Comparison of ENCODE assay signal across 11 mouse cellular contexts in the genomic region with DNA sequence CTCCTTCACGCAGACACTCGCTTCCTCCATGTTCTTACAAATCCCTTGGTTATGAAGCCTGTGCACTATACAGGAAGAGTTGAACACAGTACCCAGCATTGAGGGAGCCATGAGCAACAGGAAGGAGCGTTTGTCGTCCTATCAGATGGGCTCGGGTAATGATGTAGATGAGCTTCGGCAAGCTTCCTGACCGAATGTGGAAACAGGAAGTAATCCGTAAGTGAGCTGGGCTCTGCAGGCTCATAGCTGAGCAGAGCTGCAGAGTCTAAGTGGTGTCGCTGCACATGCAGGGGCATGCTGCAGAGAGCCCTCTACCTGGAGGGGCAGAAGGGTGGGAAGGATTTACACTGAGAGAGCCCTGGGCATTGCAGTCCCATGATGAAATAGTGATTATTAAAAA.
DNase-seq lines count a peak whose midpoint lies in the region; ATAC-seq and TF ChIP-seq lines count a peak whose summit lies in the region.
"Had no signal": no experiment of that assay in that cellular context is flagged by ENCODE, and none has a peak within 500 bp of the region (broad histone marks: within the 10 kb centered on the region; RNA-seq: fewer than 3 reads in every experiment).

No protein-coding gene starts in this region.

- H3K27me3 ChIP-seq in kidney, adult 2 months (replicated peaks; ENCODE audit: control insufficient read depth, insufficient read depth, low read length), result no peaks in the 10 kb centered on the region
- H3K27me3 ChIP-seq: neural tube, embryonic 15.5 days had no signal

- 65% methylated on average over 9 of the region's 9 CpGs for WGBS in kidney, adult 2 months

- H3K27ac ChIP-seq in kidney, adult 2 months (ENCODE audit: insufficient read depth, low read depth, low read length), result no peak overlapping the region
- H3K27ac ChIP-seq: kidney, postnatal 0 days; neural tube, embryonic 15.5 days had no signal

- ATAC-seq in hematopoietic stem cell, adult 5-6 weeks (replicated peaks in 1 of 2; ENCODE audit: insufficient read depth in 1 of 2, low FRiP score in 2 of 2, low TSS enrichment in 1 of 2, low read depth in 1 of 2, poor library complexity in 2 of 2, severe bottlenecking in 2 of 2), result peak; percentile 80 to 90
- peak; percentile 96 for ATAC-seq in megakaryocyte, adult 5-6 weeks (ENCODE audit: poor library complexity, severe bottlenecking)

- H3K4me1 ChIP-seq in kidney, adult 2 months (ENCODE audit: control insufficient read depth, insufficient read depth, low read length), result peaks cover 12% of the 10 kb centered on the region; the same call in 1 of the 2 replicates

- DNase-seq in heart, adult 11 months, result peak; percentile 95
- DNase-seq in heart, adult 8-10 months (ENCODE audit: low spot score), result no peak
- DNase-seq in B cell, adult 2 months, result peak; percentile 5 to 8
- DNase-seq in ovary, postnatal 36 days (ENCODE audit: low spot score), result no peak
- no peak for DNase-seq in kidney, adult 2 months
- no peak for DNase-seq in layer of hippocampus, adult 9-11 months
- DNase-seq: spleen, adult 18-20 months had no signal

- H3K36me3 ChIP-seq in kidney, adult 2 months (ENCODE audit: control insufficient read depth, insufficient read depth, low read length), result no peaks in the 10 kb centered on the region
- H3K36me3 ChIP-seq: neural tube, embryonic 15.5 days had no signal

- no peak for TF ChIP-seq CTCF in kidney, adult 2 months (conservative IDR thresholded peaks at IDR 0.05; ENCODE audit: insufficient read depth, insufficient read length, low read depth, low read length)

- H3K4me3 ChIP-seq in kidney, adult 2 months (ENCODE audit: insufficient read depth, low read depth, low read length), result no peak overlapping the region
- H3K4me3 ChIP-seq: neural tube, embryonic 15.5 days had no signal

- TF ChIP-seq POLR2A in kidney, adult 2 months (IDR thresholded peaks at IDR 0.05; ENCODE audit: low read depth, low read length), result no peak

Comparison
In these comparisons a context has a peak if more than half of its experiments do, and no peak if none do; other contexts are left out.
1. DNase-seq: peak in heart, adult 11 months (single experiment) and B cell, adult 2 months (2 of 2); none in heart, adult 8-10 months (single experiment), ovary, postnatal 36 days (single experiment), kidney, adult 2 months (single experiment) and layer of hippocampus, adult 9-11 months (single experiment).